Mouse (Mus musculus) c-Kit-positive CD71-negative TER-119-negative erythroid progenitor cells, embryonic 14.5 days (primary cell): ENCODE data around the gene Hacd1.
"Not testable (repeated sequence)": the region's sequence is repeated elsewhere in the genome, so short reads cannot be mapped to it uniquely, and the experiment has no call there.

ENCODE experiments used
- DNase-seq: peaks from one replicate; pipeline ENCODE4 v3.0.0-alpha.2; 2013; ENCODE audit warnings: low read depth

Gene Hacd1

DNA sequence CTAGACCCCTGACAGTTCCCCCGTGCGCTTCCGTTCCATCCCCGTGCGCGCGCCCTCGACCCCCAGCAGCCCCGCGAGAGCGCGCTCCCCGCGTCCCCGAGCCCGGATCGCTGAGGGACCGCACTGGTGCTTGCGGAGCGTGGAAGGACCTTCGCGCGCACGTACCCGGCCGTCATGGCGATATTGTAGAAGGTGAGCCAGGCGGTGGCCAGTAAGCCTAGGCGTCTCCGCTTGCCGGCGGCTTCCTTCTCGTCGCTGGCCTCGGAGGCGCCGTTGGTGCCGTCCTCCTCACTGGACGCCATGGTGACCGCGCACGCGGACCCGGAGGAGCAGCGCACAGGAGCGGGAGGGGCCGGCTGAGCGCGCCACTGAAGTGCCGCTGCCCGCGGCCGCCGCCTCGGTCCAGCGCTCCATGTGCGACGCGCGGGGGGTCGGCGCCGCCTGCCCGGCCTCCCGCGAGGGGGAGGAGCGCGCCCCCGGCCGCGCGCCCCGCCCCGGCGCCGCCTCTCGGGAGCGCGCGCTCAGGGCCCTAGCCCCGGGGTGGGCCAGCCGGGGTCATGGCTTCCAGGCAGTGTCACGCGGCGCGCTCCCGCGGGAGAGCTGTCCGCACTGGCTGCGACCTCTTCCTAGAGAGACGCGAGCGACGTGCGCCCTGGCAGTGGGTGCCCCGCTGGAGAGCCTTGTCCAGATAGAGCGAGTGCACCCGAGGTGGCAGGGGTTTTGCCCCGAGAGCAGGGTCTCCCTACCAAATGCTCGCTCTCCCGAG is at the start of gene Hacd1:
Gene Hacd1, minus strand, starts transcription at position 570 of the 766 bp plus-strand sequence.
- peak; percentile 56 for DNase-seq

DNA sequence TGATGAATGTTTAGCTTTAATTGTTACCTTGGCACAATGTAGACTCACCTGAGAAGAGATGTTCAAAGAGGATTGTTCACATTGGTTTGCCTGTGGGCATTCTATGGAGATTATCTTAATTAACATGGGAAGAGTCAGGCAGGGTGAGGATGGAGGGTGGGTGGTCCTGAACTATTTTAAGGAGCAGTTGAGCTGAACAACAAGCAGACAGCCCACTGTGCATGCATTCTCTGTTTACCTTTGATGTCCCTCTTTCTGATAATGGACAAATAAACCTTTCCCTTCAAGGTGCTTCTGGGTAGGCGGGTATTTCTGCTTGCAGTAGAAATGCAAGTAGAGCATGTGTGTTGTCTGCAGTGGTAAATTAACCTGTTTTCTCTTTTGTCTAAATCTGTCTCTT is 48.0 kb upstream of the Hacd1 start:
- DNase-seq, result no peak

DNA sequence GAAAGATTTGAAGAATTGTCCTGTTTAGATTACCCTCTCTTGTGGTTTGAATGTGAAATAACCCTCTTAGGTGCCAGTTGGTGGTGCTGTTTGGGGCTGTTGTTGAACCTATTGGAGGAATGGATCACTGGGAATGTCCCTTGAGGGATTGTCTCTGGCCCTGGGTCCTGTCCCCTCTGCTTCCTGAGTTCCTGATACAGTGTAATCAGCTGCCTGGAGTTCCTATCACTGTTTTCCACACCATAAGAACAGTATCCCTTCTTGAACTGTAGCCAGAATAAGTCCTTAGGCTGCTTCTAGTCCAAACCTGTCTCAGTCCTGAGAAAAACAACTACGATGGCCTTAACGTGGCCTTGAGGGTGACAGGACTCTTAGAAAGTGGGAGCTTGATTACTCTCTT is 46.7 kb upstream of the Hacd1 start:
- no peak for DNase-seq

DNA sequence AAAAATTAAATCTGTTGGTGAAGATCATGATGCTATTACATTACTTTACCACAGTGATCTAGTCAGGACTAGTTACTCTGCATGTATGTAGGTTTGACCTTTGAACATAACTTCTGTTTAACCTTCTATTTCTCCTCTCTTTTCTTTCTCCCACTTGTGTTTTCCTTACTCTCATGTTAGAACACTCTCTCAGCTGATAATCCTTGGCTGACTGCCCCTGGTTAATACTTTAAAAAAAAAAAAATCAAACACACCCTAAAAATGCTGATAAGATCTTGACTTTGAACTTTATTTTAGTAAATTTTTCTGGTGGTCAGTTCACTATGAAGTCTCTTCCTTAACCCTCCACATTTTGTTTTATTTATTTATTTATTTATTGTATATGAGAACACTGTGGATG is 44.6 kb upstream of the Hacd1 start:
- no peak for DNase-seq

DNA sequence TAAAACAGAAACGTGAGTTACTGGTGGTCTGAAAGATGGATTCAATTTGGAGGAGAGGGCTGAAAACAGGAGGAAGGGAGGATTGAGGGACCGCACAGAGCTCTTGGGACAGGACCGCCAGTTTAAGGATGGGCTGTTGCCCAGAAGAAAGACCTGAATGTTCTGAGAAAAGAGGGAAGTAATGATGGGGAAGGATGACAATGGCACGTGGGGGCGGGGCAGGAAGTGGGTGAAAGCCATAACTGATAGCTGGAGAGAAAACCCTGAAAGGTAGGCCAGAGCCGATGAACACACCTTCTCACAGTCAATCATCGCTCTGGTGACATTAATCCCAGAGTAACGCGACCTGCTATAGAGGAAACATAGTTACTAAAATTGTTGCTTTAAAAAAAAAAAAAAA is 22.6 kb upstream of the Hacd1 start:
- not testable (repeated sequence) for DNase-seq

DNA sequence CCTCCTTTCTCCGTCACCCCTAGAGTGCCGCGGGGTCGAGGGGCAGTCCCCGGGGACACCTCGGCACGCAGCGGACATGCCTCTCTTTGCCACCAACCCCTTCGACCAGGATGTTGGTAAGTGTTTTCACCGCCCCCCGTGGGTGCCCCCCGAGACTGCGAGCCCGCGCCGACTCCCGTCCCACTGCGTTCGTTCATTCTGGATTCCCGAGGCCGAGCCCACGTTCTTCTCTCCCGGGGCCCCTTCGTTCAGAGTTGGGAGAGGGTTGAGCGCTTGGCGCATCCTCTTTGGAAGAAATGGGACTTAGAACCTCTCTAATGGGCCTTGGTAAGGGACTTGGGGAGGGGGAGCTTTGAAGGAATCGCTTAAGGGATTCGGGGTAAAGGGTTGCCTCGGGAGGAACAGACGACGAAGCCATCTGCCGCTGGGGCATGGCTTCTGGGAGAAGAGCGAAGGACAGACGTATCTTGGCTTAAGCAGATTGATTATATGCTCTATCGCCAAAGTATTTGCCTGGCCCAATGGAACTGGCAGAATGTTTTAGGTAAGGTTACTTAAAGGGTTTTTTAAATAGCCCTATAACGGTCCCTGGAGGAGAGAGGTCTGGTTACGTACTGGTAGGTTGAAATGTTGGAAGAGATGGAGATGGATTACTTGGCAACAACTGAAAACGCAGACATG is 18.4 kb upstream of the Hacd1 start:
- DNase-seq, result no peak

DNA sequence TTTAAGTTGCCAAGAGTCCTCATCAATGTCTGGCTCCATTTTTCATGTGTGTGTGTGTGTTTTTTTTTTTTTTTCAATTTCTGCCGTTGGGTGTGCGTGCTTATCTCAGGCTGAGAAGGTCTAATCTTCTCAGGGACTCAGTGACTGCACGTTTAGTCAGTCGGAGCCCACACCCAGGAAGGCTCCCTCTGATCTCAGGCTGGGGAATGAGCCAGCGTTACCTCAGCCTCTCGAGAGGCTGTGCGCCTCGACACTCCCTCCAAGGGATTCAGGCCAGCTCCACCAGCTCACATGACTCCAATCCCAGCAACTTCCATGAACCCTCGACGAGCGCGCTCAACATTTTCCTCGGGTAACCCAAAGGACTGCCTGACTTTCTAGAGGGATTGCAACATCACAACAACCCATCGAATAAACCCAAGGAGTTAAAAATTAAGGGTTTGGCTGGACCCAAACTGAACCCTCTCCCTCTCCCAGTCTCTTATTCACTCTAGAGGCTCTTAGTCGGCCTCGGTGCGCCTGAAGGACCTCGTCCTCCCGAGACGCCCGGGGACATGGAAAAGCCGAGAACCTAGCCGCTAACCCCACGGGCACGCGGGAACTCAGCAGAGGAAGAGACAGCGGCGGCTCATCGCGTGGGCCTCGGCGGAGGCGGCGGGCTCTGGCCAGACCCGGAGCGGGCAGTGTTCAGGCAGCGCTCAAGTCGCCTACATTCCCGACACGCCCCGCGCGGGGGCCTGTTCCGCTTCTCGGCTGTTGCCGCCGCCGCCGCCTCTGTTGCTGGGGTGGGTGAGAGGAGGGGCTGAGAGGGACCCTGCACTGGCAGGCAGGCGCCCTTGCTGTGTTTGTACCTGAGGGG is 17.7 kb upstream of the Hacd1 start, which contains the start of gene Stam:
Gene Stam, plus strand, starts transcription at position 737 of the 859 bp plus-strand sequence.
- peak; percentile 68 for DNase-seq

DNA sequence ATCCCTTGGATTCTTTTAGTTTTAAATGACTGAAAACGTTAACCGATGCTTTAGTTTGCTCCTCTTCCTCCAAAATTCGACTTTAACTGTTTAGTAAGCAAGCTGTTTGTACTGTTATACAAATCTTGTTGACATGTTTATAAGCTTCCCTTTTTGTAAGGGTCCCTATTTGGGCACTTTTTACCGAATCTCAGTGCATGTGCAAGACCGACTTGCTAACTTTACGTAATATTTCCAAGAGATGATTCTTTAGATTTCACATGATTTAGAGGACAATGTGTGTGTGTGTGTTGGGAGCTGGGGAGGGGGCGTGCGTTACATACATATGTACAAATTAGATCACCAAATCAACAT is 17.1 kb upstream of the Hacd1 start:
- DNase-seq, result no peak

DNA sequence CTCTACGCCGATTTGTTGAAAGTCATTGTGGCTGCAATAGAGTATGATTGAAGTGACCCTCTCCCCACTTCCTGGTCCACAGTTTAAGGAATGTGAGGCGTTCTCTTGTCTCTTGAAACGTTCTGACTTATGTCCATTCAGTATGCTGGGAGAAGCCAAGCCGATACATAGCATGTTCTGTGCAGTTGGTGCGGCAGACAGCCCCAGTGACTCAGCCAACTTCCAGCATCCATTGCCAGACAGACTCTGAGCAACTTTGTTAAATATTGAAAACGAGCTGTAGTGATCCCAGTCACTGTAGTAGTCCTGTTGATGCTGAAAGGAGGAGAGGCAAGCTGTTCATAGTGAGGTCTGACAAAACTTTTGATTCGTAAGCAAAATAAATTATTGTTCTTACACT is 14.5 kb upstream of the Hacd1 start:
- no peak for DNase-seq

DNA sequence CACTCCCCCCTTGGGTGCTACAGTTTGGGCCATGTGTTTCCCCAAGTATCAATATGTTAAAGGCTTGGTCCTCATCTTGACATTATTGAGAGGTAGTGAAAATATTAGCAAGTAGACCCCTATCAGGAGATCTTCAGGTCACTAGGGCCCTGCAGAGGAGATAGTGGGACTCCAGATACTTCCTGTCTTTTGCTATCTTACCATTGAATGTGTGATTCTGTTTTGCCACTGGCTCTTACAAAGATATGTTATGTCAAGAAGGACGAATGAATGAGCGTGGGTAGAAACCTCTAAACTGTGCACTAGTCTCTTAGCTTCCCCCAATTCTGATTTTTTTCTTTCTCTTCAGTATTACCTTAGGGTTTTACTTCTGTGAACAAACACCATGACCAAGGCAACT is 13.1 kb upstream of the Hacd1 start:
- DNase-seq, result no peak

DNA sequence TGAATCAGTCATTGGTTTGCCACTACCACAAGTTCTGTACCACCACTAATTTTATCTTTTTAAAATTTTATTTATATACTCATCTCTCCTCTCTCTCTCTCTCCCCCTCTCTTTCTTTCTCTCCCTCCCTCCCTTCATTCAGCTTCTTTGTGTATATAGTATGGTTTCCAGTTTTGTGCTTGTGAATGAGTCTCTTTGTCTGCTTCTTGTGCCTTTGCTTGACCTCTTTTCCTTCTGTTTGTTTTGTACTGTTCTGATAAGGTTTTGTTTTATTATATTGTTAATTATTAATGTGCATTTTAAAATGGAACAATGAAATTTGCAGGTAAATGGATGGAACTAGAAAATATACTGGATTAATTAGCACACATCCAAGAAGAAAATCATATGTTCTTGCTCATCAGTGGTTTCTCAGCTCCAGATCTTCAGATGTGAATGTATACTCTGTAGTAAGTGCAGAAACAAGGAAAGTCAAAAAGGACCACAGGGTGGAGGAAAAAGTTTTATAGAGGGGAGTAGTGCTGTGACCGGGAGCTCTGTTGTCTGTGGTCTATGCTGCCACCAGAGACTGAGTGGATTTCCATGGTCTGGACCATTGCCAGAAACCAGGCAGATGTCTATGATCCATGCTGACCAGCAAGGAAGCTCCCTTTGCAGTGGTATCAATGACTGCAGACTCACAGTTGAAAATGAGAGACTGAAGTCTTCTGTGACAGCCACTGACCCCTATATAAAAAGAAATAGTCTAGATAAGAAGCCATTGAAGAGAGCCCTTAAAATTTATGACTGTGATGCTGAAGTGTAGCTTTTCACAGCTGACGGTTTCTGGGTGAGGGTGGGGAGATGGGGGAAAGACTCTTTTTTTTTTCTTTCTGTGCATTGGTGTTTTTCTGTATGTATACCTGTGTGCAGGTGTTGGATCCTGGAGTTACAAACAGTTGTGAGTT is 10.0 kb upstream of the Hacd1 start:
- DNase-seq, result no peak

DNA sequence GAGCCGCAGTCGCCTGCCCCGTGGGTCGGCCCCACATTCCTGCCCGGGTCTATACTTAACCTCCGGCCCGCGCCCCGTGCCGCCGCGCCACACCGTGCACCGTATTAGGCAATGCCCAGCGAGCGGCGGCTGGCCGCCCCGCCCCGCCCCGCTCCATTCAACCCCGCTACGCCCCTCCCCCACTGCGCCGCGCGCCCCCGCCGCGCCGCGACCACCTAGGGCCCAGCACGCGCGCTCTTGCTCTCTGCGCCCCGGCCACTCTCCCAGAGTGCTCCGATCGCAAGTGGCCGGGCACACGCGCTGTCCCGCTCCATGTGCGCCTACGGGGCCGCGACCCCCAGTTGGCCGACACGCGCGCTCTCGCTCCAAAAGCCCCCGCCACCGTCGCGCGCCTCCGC is 768 bp downstream of the Hacd1 start:
- peak; percentile 29 for DNase-seq

DNA sequence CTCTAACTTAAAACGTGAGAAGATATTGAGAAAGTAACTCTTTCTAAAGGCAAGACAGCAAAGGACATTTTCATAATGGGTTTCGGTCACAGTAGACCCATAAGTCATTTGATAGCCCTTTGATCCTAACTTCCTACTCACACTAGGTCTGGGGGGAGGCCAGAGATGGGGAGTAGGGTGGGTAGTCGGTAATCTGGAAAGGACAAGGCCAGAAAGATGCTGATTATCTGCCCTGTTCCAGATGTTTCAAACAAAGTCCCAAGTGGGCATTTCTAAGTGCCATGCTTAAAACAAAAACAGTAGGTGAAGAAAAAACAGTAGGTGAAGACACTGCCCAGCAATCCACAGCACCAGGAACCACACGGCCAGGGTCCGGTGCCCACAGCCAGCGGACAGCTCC is 1.2 kb downstream of the Hacd1 start:
- DNase-seq, result no peak

DNA sequence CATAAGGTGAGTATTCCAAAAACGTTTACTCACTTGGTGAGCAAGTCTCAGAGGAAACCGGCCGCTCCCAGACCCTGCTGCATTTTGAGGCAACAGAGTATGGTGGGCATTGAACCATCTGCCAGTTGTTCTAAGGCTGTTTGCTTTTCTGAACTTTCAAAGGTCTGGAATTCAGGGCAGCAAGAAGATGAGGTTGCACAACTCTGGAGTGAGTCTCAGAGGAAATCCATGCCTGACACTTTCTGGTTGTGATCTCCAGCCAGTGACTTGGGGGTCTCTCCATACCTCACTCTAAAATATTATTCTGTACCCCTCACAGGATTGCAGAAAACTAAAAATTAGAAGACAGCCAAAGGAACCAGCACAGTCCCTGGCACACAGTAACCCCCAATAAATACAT is 1.8 kb downstream of the Hacd1 start:
- no peak for DNase-seq

DNA sequence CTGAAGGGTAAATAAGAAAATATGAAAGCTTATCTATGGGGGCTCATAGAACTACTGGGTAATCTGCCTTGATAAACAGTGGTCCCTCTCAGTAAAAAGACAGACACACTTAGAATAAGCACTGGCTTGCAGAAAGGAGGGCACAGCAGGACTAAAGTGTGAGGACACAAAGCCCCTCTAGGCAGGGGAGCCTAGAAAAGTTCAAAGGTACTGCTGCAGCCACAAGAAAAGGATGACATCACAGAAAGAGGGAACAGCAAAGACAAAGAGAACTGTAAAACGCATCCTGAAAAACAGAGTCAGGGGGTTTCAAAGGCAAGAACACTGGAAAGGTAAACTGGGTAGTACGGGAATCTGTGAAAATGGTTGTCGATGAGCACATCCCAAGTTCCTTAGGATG is 2.3 kb downstream of the Hacd1 start:
- DNase-seq, result no peak

DNA sequence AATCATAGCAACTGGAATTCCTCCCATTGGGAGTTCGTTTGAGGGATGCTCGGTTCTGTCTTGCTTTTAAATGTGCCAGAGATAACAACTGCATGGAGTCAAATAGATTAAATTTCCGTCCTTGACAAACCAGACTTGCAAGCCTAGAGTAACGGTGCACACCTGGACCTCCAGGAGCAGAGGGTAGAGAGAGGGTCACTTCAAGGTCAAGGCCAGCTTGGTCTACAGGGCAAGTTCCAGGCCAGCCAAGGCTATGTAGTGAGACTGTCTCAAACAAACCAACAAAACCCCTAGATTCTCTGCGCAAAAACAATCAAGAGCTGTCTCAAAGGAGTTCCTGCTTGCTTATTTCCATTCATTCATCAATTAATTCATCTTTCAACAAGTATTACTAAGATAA is 7.1 kb downstream of the Hacd1 start:
- no peak for DNase-seq

DNA sequence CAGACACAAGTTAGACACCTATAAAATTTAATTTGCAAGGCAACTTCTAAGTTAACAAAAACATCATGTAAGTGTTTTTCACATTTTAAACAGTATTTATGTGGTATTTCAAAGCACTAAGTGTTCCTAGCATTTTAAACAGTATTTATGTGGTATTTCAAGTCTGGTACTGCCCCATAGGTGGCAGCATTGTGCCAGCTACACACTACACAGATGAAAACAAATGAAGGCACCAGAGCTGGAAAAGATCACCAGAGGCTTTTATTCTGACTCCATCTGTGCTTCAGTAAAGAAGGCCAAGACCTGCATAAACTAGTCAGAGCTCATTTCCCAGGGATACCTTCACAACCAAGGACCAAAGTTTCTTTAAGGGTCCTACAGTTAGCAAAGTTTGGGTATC is 7.6 kb downstream of the Hacd1 start:
- peak; percentile 67 for DNase-seq

DNA sequence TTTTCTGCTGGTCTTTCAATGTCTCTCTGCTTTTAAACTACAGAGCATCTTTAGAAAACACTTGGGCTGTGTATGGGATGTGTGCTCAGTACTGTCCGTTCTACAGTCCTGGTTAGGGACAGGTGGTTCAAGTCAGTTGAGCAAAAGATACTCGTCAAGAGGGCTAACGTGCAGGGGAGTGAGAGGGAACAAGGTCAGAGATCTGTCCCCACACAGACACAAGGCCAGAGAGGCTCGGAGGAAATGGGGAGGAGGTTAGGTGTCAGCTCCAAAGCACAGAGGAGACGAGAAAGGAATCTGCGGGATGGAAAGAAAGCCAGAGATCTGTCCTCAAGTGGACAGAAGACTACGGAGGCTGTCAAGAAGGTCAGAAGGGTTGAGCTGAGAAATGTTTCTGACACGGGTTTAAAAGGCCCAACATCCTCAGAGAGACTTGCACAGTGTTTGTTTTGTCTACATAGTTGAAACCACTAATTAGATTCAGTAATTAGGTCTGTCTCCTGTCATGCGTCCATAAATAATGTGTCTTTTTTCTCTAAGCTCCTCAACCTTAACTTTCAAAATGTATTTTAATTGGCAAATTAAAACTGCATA is 12.3 kb downstream of the Hacd1 start:
- no peak for DNase-seq

DNA sequence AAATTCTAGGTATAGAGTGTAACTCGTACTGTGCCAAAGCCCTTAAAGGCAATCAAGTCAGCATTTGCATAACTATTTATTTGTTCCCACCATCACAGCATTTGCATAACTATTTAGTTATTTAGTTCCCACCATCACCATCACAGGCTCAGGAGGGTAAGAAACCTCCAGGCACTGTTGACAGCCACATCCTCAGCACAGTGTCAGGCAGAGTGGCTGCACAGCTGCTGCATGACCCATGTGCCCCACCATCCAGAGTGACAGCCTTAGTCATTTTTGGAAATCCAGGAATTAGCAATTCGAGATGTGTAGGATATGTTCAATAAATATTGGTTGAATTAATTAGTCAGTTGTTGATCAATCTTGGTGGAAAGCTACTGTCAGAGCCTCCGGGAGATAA is 12.9 kb downstream of the Hacd1 start:
- no peak for DNase-seq

DNA sequence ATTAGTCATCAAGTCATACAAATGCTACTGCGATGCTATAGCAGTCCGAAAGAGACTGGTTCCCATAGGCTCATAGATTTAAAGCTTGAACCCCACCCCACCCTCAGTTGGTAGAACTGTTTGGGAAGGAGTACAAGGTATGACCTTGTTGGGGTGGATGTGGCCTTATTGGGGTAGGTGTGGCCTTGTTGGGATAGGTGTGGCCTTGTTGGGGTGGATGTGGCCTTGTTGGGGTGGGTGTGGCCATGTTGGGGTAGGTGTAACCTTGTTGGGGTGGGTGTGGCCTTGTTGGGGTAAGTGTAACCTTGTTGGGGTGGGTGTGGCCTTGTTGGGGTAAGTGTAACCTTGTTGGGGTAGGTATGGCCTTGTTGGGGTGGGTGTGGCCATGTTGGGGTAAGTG is 14.7 kb downstream of the Hacd1 start:
- DNase-seq, result no peak

DNA sequence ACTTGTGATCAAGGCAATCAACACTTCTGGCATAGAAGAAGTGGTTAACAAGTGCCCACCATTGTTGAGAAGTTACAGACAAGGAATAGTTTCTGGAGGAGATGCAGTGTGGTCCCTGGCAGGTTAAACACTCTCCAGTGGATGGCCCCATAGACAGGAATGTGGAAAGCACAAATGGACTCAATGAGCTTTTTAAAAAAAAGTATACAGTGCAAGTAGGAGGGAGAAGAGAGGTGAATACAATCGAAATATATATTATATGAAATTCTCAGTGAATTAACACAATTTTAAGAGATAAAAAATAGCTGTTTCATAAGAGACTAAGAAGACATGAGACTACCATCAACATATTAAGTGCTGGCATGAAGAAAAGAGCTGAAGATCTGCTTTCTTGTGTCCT is 36.7 kb downstream of the Hacd1 start:
- no peak for DNase-seq
